Mouse (Mus musculus) midbrain, embryonic 14.5 days (tissue): ENCODE data around the gene Fiz1. TPM values are rescaled to one million over a fixed set of nuclear protein-coding genes. Genes with fewer than 3 reads are reported as not detected.
"Not testable (repeated sequence)": the region's sequence is repeated elsewhere in the genome, so short reads cannot be mapped to it uniquely, and the experiment has no call there.

Experiments
- ATAC-seq: fragments of 200-750 bp; cut with Nextera tagmentation; 2 replicates; pipeline ENCODE4 v1.8.0; 2017; ENCODE audit warnings: moderate number of reproducible peaks, moderate library complexity; ENCODE audit not compliant: low FRiP score, low TSS enrichment
- DNase-seq: peaks from one replicate; pipeline ENCODE4 v3.0.0-alpha.2; 2015
- H3K27ac ChIP-seq: fragments of 300-500 bp; sonication (generic); replicated peaks from 2 replicates; pipeline ENCODE4 v1.5.1; 2014; ENCODE audit warnings: mild to moderate bottlenecking, low read depth, low read length, moderate library complexity
- H3K27me3 ChIP-seq: fragments of 300-500 bp; sonication (generic); 2 replicates; pipeline ENCODE4 v1.6.1; 2014; ENCODE audit warnings: low read length, control low read depth, mixed read lengths; ENCODE audit not compliant: control insufficient read depth, insufficient read depth
- H3K36me3 ChIP-seq: fragments of 300-500 bp; sonication (generic); 2 replicates; pipeline ENCODE4 v1.6.1; 2014; ENCODE audit warnings: low read length, control low read depth; ENCODE audit not compliant: control insufficient read depth, insufficient read depth
- H3K4me1 ChIP-seq: fragments of 300-500 bp; sonication (generic); 2 replicates; pipeline ENCODE4 v1.6.1; 2014; ENCODE audit warnings: mild to moderate bottlenecking, antibody characterized with exemption, low read length, control low read depth; ENCODE audit not compliant: control insufficient read depth, insufficient read depth
- H3K4me2 ChIP-seq: fragments of 300-500 bp; sonication (generic); 2 replicates; pipeline ENCODE4 v1.6.1; 2014; ENCODE audit warnings: mild to moderate bottlenecking, low read length, moderate library complexity
- H3K4me3 ChIP-seq: fragments of 300-500 bp; sonication (generic); replicated peaks from 2 replicates; pipeline ENCODE4 v1.5.1; 2014; ENCODE audit warnings: low read depth, low read length
- H3K9ac ChIP-seq: fragments of 300-500 bp; sonication (generic); replicated peaks from 2 replicates; pipeline ENCODE4 v1.6.1; 2014; ENCODE audit warnings: mild to moderate bottlenecking, low read length, moderate library complexity
- H3K9me3 ChIP-seq: fragments of 300-500 bp; sonication (generic); 2 replicates; pipeline ENCODE4 v1.6.1; 2016; ENCODE audit warnings: low read length, control low read depth, mixed read lengths; ENCODE audit not compliant: control insufficient read depth
- WGBS: fragments of 180-500 bp; shearing (Covaris S2); extraction: QIAGEN DNeasy Blood & Tissue Kit; methylation state at CpG from one replicate; pipeline ENCODE4 v1.1.7; 2014; 5-methylcytosine and 5-hydroxymethylcytosine counted together
- polyA plus RNA-seq: library from polyadenylated mRNA; unstranded; fragments of >200 nt; fragmentation: Nextera tagmentation; extraction: Ambion mirVana; gene quantifications from 2 replicates; pipeline ENCODE4 v1.2.1, GENCODE M21; 2014

Gene Fiz1
- polyA plus RNA-seq, 1 experiment from 2014 or later, result 38.0 TPM

- H3K4me3 ChIP-seq, result no peak overlapping the region
- WGBS, result 80% methylated on average over 46 of the region's 46 CpGs
- ATAC-seq, result no peak
Observed at GRCm38 (mm10) chr7:5031496-5031895, 17.0 kb upstream of the Fiz1 start.

GRCm38 (mm10) chr7:5030554-5031275 lies 16.2 kb upstream of the Fiz1 start:
- ATAC-seq, result no peak
- H3K9me3 ChIP-seq, result peaks cover 23% of the 10 kb centered on the region
- no peak overlapping the region for H3K4me2 ChIP-seq
- no peak for DNase-seq
- H3K9ac ChIP-seq, result no peak overlapping the region
- H3K27me3 ChIP-seq, result no peaks in the 10 kb centered on the region
- no peaks in the 10 kb centered on the region for H3K4me1 ChIP-seq
- 88% methylated on average over 63 of the region's 63 CpGs for WGBS
- peaks cover 85% of the 10 kb centered on the region for H3K36me3 ChIP-seq
- H3K4me3 ChIP-seq, result no peak overlapping the region
- no peak overlapping the region for H3K27ac ChIP-seq

More at GRCm38 (mm10) chr7:5031496-5031895, 17.0 kb upstream of the Fiz1 start:
- Histone ChIP-seq H3K27ac (no peak overlapping the region), H3K27me3 (no peaks in the 10 kb centered on the region), H3K4me1 (no peaks in the 10 kb centered on the region), H3K36me3 (peaks cover 88% of the 10 kb centered on the region), H3K9me3 (peaks cover 23% of the 10 kb centered on the region), H3K9ac (no peak overlapping the region), H3K4me2 (no peak overlapping the region)
- DNase-seq, result no peak

GRCm38 (mm10) chr7:5029946-5030345 lies 15.4 kb upstream of the Fiz1 start:
- 94% methylated on average over 21 of the region's 21 CpGs for WGBS
- Histone ChIP-seq H3K9me3 (peaks cover 23% of the 10 kb centered on the region), H3K36me3 (peaks cover 78% of the 10 kb centered on the region)

GRCm38 (mm10) chr7:5029543-5029942 lies 15.0 kb upstream of the Fiz1 start:
- ATAC-seq (no peak), DNase-seq (no peak)
- Histone ChIP-seq H3K27me3 (no peaks in the 10 kb centered on the region), H3K27ac (no peak overlapping the region), H3K9ac (no peak overlapping the region), H3K9me3 (peaks cover 23% of the 10 kb centered on the region), H3K4me3 (no peak overlapping the region), H3K4me2 (no peak overlapping the region), H3K4me1 (no peaks in the 10 kb centered on the region), H3K36me3 (peaks cover 76% of the 10 kb centered on the region)
- 95% methylated on average over 22 of the region's 22 CpGs for WGBS

More at GRCm38 (mm10) chr7:5029946-5030345, 15.4 kb upstream of the Fiz1 start:
- Histone ChIP-seq H3K4me1 (no peaks in the 10 kb centered on the region), H3K4me3 (no peak overlapping the region), H3K4me2 (no peak overlapping the region), H3K9ac (no peak overlapping the region), H3K27ac (no peak overlapping the region), H3K27me3 (no peaks in the 10 kb centered on the region)
- ATAC-seq (no peak), DNase-seq (no peak)

- Histone ChIP-seq H3K4me1 (peaks cover 12% of the 10 kb centered on the region), H3K4me2 (peak overlapping the region; percentile 76), H3K27ac (no peak overlapping the region; the same call in 1 of the 2 replicates), H3K9me3 (no peaks in the 10 kb centered on the region), H3K9ac (peak overlapping the region; percentile 95), H3K36me3 (peaks cover 26% of the 10 kb centered on the region), H3K4me3 (peak overlapping the region; percentile 71), H3K27me3 (no peaks in the 10 kb centered on the region)
- 50% methylated on average over 5 of the region's 5 CpGs for WGBS
- DNase-seq, result no peak
- ATAC-seq, result no peak
Observed at GRCm38 (mm10) chr7:5021197-5021596, 6.7 kb upstream of the Fiz1 start.

- H3K27me3 ChIP-seq, result no peaks in the 10 kb centered on the region
- peak overlapping the region; percentile 92 for H3K27ac ChIP-seq
- DNase-seq, result peak; percentile 43
- H3K9ac ChIP-seq, result peak overlapping the region; percentile 95
- 0 out of 2 replicates have a peak, but pooled peaks have one; percentile 4 for ATAC-seq
- under 1% methylated on average over 15 of the region's 15 CpGs for WGBS
- peaks cover 23% of the 10 kb centered on the region for H3K36me3 ChIP-seq
- peak overlapping the region; percentile 71 for H3K4me3 ChIP-seq
- peak overlapping the region; percentile 76 for H3K4me2 ChIP-seq
- H3K9me3 ChIP-seq, result no peaks in the 10 kb centered on the region
- H3K4me1 ChIP-seq, result peaks cover 12% of the 10 kb centered on the region
Observed at GRCm38 (mm10) chr7:5020685-5021084, 6.2 kb upstream of the Fiz1 start.

- H3K4me3 ChIP-seq, result peak within 1 kb of the TSS; percentile 71
- peak within 1 kb of the TSS; percentile 76 for H3K4me2 ChIP-seq
- no peaks in the 10 kb centered on the region for H3K9me3 ChIP-seq
- H3K9ac ChIP-seq, result peak within 1 kb of the TSS; percentile 95
- DNase-seq, result peak; percentile 99
- under 1% methylated on average over 48 of the region's 49 CpGs for WGBS
- peak within 1 kb of the TSS; percentile 92 for H3K27ac ChIP-seq
- H3K27me3 ChIP-seq, result no peaks in the 10 kb centered on the region
- ATAC-seq, result peak; percentile 89
- H3K4me1 ChIP-seq, result peaks cover 12% of the 10 kb centered on the region
- H3K36me3 ChIP-seq, result peaks cover 23% of the 10 kb centered on the region
Observed at GRCm38 (mm10) chr7:5020000-5020681, 5.6 kb upstream of the Fiz1 start, which contains the start of the genes Zfp865 and Ccdc106. Gene Zfp865 (plus strand): TSS chr7:5020376. Gene Ccdc106 (plus strand): TSS chr7:5020553.

- peaks cover 21% of the 10 kb centered on the region for H3K36me3 ChIP-seq
- whole genome bisulfite sequencing, result 31% methylated on average over 8 of the region's 8 CpGs
- H3K27me3 ChIP-seq, H3K27ac ChIP-seq, H3K9me3 ChIP-seq, DNase-seq, H3K9ac ChIP-seq, ATAC-seq: not testable (repeated sequence)
- peak overlapping the region; percentile 76 for H3K4me2 ChIP-seq
- H3K4me1 ChIP-seq, result peaks cover 12% of the 10 kb centered on the region
- peak overlapping the region; percentile 71 for H3K4me3 ChIP-seq
Observed at GRCm38 (mm10) chr7:5019576-5019975, 5.1 kb upstream of the Fiz1 start.
